Mouse (Mus musculus) small intestine, adult 2 months (tissue): ENCODE data around the gene Gcnt2. TPM values are rescaled to one million over a fixed set of nuclear protein-coding genes. Genes with fewer than 3 reads are reported as not detected.
"Not testable (repeated sequence)": the region's sequence is repeated elsewhere in the genome, so short reads cannot be mapped to it uniquely, and the experiment has no call there.

Experiments
- H3K27ac ChIP-seq: fragments of 200-500 bp; 2 replicates; pipeline ENCODE4 v1.5.1; 2012; ENCODE audit warnings: low read depth, low read length, control low read depth, inconsistent platforms; ENCODE audit not compliant: insufficient read depth
- H3K27me3 ChIP-seq: fragments of 200-500 bp; 2 replicates; pipeline ENCODE4 v1.6.1; 2012; ENCODE audit warnings: mild to moderate bottlenecking, moderate library complexity, low read length, inconsistent platforms; ENCODE audit not compliant: control insufficient read depth, insufficient read depth
- H3K36me3 ChIP-seq: fragments of 200-500 bp; 2 replicates; pipeline ENCODE4 v1.6.1; 2012; ENCODE audit warnings: mild to moderate bottlenecking, low read length, control low read depth, inconsistent platforms; ENCODE audit not compliant: control insufficient read depth, insufficient read depth
- H3K4me1 ChIP-seq: fragments of 200-500 bp; 2 replicates; pipeline ENCODE4 v1.6.1; 2012; ENCODE audit warnings: low read length, inconsistent platforms, mixed read lengths; ENCODE audit not compliant: control insufficient read depth, insufficient read depth, insufficient read length
- H3K4me3 ChIP-seq: fragments of 200-500 bp; 2 replicates; pipeline ENCODE4 v1.5.1; 2012; ENCODE audit warnings: low read depth, mild to moderate bottlenecking, control low read depth, inconsistent platforms, low read length, moderate library complexity
- CTCF ChIP-seq: fragments of 200-500 bp; IDR thresholded peaks from 2 replicates; pipeline ENCODE4 v1.5.1; 2012; ENCODE audit warnings: low read depth, mild to moderate bottlenecking, control low read depth, inconsistent platforms, low read length, moderate library complexity, mixed read lengths; ENCODE audit not compliant: insufficient replicate concordance, insufficient read length; ENCODE audit errors: extremely low read depth
- POLR2A ChIP-seq: fragments of 200-500 bp; IDR thresholded peaks from 2 replicates; pipeline ENCODE4 v1.6.1; 2012; ENCODE audit warnings: low read depth, mild to moderate bottlenecking, control low read depth, inconsistent platforms, low read length, moderate library complexity
- WGBS: fragments of 180-500 bp; shearing (Covaris S2); methylation state at CpG from one replicate; pipeline ENCODE4 v1.1.7; 2018; 5-methylcytosine and 5-hydroxymethylcytosine counted together
- polyA plus RNA-seq: library from polyadenylated mRNA; depleted of rRNA; stranded (reverse); fragments of >200 nt; gene quantifications from 2 replicates; pipeline ENCODE4 v1.2.3, GENCODE M21; 2012

Gene Gcnt2
- polyA plus RNA-seq, 1 experiment = 3.8 TPM

DNA sequence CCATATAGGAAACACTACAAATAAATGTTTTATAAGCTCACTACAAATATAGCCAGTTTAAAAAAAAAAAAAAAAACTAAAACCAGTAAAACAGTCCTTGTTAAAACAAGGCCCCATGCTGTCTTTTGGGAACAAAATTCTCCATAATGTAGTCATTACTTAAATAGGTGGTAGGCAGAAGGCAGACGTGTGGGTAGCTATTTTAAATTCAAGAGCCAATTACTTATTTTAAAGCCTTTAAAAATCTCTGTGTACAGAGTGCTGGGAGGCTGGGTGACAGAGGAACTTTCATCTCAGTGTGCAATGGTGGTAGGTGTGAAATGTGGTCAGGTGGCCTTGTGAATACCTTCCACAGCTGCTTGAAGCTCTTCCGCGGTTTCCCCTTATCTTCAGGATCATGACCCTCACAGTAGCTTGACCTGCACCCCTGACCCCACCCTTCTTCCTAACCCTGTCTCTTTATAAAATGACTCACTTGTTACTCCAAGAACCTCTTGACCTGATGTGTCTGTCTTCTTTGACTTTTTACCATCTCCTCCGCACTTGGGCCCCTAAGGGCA is 64.3 kb downstream of the Gcnt2 start:
- 81% methylated on average over 4 of the region's 4 CpGs for WGBS
- Histone ChIP-seq H3K27me3 (no peaks in the 10 kb centered on the region), H3K4me3 (no peak overlapping the region), H3K4me1 (peaks cover 9% of the 10 kb centered on the region), H3K27ac (peak overlapping the region; percentile 33; the same call in 1 of the 2 replicates), H3K36me3 (no peaks in the 10 kb centered on the region)
- no peak for TF ChIP-seq CTCF
- no peak for TF ChIP-seq POLR2A

DNA sequence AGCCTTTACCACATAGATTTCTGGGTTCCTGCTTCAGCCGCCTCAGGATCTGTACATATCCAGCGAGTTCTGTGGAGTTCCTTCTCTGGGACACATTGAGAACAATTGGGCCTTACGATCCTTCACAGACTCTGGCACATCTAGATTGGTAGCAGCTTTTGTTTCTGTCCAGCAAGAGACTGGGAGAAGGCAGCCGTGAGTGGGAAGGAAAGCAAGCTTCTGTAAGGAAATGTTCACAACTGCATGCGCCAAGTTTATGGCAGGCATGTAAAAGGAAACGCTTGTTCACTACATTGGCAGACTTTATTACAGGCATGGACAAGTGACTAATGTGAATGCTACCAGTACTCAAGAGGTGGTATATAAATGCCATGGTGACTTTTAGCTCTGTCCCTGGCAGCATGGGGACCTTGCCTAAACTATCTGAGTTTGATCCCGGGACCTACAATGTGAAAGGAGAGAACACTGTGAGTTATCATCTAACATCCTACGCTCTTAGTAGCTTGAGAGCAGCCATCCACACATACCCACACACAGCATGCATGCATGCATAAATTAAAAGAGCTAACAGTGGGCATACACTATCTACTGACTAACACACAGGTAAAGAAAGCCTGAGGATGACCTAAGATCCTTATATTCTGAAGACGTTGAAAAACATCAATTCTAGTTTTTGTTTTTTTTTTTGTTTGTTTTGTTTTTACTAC is 68.8 kb downstream of the Gcnt2 start:
- Histone ChIP-seq H3K27me3 (no peaks in the 10 kb centered on the region), H3K4me3 (no peak overlapping the region), H3K36me3 (no peaks in the 10 kb centered on the region), H3K27ac (peak overlapping the region; percentile 13; the same call in 1 of the 2 replicates), H3K4me1 (peaks cover 15% of the 10 kb centered on the region)
- 31% methylated on average over 9 of the region's 9 CpGs for WGBS
- no peak for TF ChIP-seq CTCF
- TF ChIP-seq POLR2A = no peak

DNA sequence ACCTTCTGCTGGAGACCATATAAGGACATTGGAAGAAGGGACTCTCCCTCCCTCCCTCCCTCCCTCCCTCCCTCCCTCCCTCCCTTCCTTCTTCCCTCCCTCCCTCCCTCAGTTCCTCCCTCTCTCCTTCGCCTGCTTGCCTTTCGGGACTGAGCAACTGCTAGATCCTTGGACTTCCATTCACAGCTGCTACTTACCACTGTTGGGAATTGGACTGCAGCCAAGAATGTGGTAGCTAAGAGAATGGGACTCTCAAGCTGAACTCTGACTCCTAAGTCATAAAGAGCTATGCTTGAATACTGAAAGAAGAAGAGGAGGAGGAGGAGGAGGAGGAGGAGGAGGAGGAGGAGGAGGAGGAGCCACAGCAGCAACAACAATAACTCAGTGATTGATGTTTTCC is 72.3 kb downstream of the Gcnt2 start:
- not testable (repeated sequence) for H3K27ac ChIP-seq
- WGBS = 0% methylated on average over 1 of the region's 2 CpGs

DNA sequence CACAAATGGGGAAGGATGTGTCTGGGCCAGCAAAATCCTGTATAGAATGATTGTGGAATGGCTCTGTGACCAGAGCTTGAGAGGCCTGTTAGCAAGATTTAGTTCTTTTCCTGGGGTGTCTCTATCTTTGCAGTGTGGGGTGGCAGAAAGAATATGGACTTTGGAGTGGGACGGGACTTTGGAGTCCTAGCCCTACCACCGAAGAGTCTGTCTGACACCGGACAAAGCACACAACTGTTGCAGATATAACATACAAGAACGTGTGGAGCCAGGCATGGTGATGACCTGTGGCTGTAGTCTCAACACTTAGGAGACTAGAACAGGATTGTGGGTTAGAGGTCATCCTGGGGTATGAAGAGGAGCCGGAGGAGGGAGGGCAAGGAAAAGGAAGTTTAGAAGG is 73.0 kb downstream of the Gcnt2 start:
- WGBS = 27% methylated on average over 5 of the region's 5 CpGs
- no peaks in the 10 kb centered on the region for H3K36me3 ChIP-seq
- no peaks in the 10 kb centered on the region for H3K27me3 ChIP-seq
- no peak overlapping the region for H3K4me3 ChIP-seq
- H3K27ac ChIP-seq = peak overlapping the region; percentile 32; the same call in 1 of the 2 replicates
- no peak for TF ChIP-seq CTCF
- TF ChIP-seq POLR2A = no peak
- H3K4me1 ChIP-seq = peaks cover 10% of the 10 kb centered on the region

More for the DNA sequence above, 72.3 kb downstream of the Gcnt2 start:
- H3K36me3 ChIP-seq, H3K4me3 ChIP-seq, H3K27me3 ChIP-seq, H3K4me1 ChIP-seq: not testable (repeated sequence)

DNA sequence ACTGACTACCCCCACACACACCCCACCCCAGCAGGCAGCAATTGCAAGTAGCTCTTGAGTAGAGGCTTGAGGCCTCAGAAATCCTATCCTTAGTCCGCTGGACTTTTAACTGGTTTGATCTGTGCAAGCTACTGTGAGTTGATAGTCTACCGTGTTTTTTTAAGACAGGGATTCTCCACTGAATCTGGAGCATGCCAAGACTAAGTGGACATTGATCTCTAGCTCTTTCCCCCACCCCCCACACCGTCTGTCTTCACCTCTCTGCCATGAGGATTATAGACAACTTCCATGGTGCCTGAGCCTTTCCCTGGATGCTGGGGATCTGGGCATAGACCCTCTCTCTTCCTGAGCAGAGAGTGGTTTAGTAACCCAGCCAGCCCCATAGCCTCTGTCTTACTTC is 74.8 kb downstream of the Gcnt2 start:
- 35% methylated on average over 3 of the region's 3 CpGs for WGBS
- peaks cover 10% of the 10 kb centered on the region for H3K4me1 ChIP-seq
- H3K36me3 ChIP-seq = no peaks in the 10 kb centered on the region
- TF ChIP-seq CTCF = no peak
- TF ChIP-seq POLR2A = no peak
- H3K4me3 ChIP-seq = no peak overlapping the region
- H3K27ac ChIP-seq = no peak overlapping the region
- H3K27me3 ChIP-seq = no peaks in the 10 kb centered on the region

DNA sequence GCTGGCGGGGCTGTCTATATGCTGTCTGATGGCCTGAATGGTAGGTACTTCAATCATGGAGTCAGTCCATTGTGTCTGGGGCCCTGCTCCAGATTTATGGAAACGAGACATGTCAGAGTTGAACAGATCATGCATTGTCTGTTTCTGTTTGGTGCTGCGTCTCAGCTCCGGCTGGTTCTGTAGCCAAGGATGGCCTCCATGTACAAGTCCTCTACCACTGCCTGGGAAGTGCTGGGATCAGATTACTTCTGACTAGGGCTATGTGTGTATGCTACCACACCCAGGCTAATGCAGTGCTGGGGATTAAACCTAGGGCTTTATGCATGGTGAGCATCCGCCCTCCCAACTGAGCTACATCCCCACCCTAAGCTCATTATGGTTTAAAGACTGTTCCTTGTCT is 78.0 kb downstream of the Gcnt2 start:
- 94% methylated on average over 5 of the region's 5 CpGs for WGBS

DNA sequence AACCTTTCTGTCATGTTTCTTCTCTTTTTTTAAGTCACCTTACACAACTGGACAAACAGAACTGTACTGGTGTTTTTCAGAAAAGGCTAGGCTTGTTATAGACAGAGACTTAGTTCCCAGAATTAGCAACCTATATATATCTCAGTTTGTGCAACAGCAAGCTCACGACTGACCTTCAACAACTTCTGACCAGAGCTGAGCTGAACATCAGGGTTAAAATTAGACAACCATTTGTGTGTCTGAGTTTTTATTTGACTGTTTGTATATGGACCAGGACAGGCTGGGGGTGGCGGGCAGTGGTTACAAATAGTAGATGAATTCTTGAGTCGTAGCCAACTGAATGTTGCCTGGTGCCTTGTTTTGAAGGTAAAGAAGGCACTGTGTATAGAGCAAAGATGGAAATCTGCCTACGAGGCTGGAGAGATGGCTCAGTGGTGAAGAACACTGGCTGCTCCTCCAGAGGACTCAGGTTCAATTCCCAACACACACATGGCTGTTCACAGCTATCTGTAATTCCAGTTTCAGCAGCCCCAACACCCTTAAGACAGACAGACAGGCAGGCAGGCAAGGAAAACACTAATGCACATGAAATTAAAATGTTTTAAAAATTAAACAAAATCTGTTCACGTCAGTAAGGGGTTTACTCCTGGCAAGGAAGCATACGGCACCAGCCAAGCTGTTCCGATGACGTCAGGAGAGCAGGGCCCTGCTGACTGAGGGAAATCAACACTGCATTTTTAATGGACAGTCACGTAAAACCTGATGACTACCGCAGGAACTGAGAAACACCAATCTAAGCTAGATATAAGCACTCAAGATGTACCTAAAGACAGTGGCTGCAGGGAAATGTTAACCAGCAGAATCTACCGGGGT is 79.2 kb downstream of the Gcnt2 start:
- Histone ChIP-seq H3K36me3 (no peaks in the 10 kb centered on the region), H3K27me3 (no peaks in the 10 kb centered on the region), H3K4me3 (no peak overlapping the region), H3K4me1 (peaks cover 3% of the 10 kb centered on the region; the same call in 1 of the 2 replicates), H3K27ac (no peak overlapping the region)
- TF ChIP-seq POLR2A (no peak), CTCF (no peak)
- 66% methylated on average over 11 of the region's 11 CpGs for WGBS

More for the DNA sequence above, 78.0 kb downstream of the Gcnt2 start:
- Histone ChIP-seq H3K4me3 (no peak overlapping the region), H3K27me3 (no peaks in the 10 kb centered on the region), H3K4me1 (peaks cover 10% of the 10 kb centered on the region), H3K27ac (no peak overlapping the region), H3K36me3 (no peaks in the 10 kb centered on the region)
- TF ChIP-seq CTCF (no peak), POLR2A (no peak)
